Mouse (Mus musculus): ENCODE results near the gene Trim38.

Gene Trim38

DNA sequence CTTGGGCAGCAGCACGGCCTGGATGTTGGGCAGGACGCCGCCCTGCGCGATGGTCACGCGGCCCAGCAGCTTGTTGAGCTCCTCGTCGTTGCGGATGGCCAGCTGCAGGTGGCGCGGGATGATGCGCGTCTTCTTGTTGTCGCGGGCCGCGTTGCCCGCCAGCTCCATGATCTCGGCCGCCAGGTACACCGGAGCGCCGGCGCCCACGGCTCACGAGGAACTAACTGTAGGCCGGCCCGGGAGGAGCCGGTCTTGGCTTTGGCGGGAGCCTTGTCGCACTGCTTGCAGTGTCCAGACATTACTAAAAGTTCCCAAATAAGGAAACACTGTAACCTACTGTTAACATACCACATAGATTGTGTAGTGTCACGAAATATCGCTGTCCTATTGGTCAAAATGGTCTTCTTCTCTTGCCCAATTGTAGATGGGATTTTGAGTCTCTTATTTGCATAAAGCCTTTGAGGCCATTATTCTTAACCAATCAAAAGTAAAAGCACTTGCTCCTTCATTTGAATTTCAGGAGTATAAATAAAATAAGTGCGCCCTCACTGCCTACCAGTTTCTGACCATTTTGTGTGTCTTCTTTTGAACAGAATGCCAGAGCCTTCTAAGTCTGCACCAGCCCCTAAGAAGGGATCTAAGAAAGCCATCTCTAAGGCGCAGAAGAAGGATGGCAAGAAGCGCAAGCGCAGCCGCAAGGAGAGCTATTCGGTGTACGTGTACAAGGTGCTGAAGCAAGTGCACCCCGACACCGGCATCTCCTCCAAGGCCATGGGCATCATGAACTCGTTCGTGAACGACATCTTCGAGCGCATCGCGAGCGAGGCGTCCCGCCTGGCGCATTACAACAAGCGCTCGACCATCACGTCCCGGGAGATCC, 23.3 kb upstream of the Trim38 start, which contains the start of gene Hist1h2bb:
Hist1h2bb (plus strand) TSS at position 534 of the 880 bp plus-strand sequence.
- DNase-seq = peak; percentile 66 to 81

GRCm38 (mm10) chr13:23747081-23747891, 22.4 kb upstream of the Trim38 start:
- DNase-seq = no peak

DNA sequence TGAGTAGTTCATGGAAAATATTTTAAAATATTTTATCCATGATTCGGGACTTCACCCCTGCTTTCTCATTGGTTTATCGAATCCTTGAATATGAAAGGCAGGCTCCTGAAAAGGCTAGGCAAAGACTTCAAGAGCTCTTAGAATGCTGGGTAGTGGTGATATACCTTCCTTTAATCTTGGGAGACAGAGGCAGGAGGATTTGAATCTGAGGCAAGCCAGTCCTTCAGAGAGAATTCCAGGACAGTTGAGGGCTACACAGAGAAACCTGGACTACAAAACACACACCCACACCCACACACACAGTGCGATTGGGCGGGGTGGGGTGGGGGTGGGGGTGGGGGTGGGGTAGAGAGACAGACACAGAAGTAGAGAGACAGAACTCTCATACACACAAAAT, 21.8 kb upstream of the Trim38 start:
- DNase-seq = no peak

DNA sequence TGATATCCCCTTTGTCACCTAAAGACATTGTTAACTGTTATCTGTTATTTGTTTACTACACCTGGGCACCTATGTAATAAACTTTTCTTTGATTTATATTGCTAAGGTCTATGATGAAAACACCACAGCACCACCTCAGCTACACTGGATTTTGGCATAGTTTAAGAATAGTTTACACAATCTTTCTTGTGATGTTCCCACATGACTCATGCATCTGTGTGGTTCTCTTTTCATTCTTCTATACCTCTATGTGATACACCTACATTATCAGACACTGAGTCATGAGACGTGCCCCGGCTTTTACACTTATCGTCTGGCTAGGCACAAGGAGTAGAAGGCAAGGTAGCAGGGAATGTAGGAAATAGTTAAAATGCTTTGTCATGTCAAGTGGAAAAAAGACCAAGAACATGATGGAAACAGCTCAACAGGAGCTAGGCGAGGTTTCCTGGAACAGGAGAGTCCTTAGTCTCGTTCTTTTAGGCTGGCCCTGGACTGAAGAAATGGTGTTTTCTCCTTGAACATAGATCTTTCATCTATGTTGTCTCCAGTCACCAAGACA, 20.1 kb upstream of the Trim38 start:
- DNase-seq = no peak

- DNase-seq = peak; percentile 58 to 73
These were observed 18.8 kb upstream of the Trim38 start, which contains the start of gene Hist1h2ab for GRCm38 (mm10) chr13:23750839-23751477. TSS of gene Hist1h2ab (plus strand) at chr13:23751126.

DNA sequence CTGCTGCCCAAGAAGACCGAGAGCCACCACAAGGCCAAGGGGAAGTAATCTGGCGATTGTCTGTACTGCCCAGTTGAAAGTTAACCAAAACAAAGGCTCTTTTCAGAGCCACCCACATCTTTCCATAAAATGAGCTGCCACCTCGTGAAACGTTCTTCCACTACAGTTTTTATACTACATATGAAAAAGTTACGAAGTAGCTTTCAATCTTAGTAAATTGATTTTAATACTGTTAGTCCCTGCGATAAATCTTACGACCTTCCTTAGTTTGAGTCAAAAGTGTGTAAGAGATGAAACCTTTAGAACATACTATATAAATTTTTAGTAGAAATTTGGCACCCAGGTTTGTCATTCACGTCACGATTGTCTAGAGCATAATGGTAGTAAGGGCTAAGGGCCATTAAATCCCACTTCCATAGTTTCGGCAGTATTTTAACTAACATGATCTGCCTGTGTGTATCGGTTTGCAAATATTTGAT, 18.2 kb upstream of the Trim38 start:
- DNase-seq = no peak

GRCm38 (mm10) chr13:23752067-23752741, 17.5 kb upstream of the Trim38 start, which contains the start of gene Hist1h3b:
TSS of gene Hist1h3b (plus strand) at chr13:23752267.
- peak; percentile 96 for DNase-seq

GRCm38 (mm10) chr13:23752742-23753172, 17.0 kb upstream of the Trim38 start:
- no peak for DNase-seq

- no peak for DNase-seq
These were observed 16.2 kb upstream of the Trim38 start for GRCm38 (mm10) chr13:23753314-23754078.

GRCm38 (mm10) chr13:23755000-23755399, 14.7 kb upstream of the Trim38 start:
- DNase-seq = no peak

GRCm38 (mm10) chr13:23756790-23757189, 12.9 kb upstream of the Trim38 start, which contains the start of gene Hist1h4b:
TSS of gene Hist1h4b (plus strand) at chr13:23757013.
- peak; percentile 92 to 93 for DNase-seq

DNA sequence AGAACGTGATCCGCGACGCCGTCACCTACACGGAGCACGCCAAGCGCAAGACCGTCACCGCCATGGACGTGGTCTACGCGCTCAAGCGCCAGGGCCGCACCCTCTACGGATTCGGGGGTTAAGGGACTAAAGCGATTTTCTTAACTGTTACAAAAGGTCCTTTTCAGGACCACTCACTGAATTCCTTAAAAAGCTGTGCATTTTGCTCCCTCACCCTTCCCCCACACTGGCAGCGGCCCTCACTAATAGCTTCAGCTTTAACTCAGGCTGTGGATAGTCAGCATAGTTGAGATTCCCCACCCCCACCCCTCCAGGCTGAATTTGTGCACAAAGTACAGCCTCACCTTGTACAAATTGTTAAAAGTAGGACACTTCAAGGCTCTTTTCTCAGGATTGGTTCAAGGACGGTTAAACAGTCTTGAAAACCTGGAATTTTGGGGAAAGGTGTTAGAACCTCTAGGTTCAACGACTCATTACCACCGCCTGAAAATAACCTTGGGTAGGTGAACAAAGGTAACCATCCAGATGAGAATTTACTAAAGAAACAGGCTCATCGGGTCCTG, 12.4 kb upstream of the Trim38 start:
- peak in 1 of 2 experiments; percentile 56 for DNase-seq

DNA sequence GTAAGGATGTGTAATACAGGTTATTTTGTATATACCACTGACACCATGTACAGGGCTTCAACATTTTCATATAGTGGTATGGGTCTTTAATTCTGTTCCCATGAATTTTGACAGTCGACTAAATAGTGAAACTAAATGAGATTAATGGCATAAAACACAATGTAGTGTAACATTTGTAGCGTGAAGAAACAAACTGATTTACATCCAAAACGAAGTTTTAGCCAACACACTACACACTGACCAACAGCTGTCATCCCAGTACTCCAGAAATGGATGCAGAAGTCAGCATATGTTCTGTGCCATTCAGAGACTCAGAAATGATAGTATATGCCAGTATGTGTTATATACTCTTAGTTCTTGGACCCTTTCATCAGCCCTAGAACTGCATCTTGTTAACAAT, 11.8 kb upstream of the Trim38 start:
- DNase-seq = no peak

DNA sequence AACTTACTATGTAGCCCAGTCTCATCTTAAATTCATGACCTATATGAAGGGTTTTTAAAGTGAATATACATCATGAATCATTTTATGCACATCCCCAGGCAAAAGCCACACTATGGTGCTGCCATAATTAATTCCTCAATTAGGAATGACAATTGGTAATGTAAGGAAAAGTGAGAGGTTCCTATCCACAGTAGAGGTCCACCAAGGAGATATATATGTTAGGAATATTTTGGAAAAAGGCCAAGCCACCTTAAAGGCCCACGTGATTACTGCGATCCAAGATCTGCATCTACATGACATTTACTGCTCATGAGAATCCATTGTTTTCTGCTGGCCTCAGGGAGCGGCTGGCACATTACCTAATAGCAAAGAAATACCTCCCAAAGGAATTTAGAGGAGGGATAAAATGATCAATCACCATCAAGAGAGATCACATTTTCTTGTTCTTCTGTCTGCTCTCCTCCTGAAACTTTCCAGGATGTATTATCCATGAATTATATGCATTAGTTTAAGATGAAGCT, 10.4 kb upstream of the Trim38 start:
- no peak for DNase-seq

DNA sequence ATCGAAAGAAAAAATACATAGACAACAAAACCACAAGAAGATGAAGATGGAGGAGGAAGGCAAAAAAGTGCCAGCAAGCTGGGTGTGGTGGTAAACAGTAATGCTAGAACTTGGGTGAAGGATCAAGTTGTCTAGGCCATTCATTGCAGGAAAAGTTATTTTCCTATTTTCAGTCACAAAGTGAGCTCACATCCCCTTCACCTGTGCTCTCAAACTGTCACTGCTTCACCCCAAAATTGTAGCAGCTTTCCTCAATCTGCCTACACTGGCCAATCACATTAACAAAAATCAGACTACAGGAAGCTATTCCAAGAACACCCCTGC, 9.8 kb upstream of the Trim38 start:
- DNase-seq = peak in 1 of 2 experiments; percentile 50

DNA sequence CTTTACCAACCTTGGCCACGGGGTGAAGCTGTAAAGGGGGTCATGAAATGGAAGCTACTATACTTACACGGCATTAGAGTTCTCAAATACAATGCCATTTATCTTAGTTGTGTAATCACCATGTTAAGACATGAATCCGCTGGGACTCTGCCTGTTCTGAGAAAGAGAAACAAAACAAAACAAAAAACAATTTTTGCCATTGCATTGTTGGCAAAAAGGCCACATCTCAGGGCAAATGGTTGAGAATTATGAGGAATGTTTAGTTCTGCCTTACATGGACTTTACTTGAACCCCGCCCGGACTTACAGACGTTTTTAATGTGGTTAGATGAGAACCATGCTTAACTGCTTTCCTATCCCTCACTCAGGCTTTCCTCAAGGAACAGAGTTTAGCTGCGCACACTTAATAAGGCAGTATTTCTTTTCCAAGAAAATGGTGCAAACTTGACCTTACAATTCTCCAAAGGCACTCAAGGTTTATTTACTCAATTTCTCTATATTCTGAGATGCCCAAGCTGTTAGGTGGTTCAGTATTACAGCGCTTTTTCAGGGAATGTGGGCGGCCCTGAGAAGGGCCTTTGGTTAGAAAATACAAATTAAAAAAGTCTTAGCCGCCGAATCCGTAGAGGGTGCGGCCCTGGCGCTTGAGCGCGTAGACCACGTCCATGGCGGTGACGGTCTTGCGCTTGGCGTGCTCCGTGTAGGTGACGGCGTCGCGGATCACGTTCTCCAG, 9.3 kb upstream of the Trim38 start:
- peak in 1 of 2 experiments; percentile 46 for DNase-seq

DNA sequence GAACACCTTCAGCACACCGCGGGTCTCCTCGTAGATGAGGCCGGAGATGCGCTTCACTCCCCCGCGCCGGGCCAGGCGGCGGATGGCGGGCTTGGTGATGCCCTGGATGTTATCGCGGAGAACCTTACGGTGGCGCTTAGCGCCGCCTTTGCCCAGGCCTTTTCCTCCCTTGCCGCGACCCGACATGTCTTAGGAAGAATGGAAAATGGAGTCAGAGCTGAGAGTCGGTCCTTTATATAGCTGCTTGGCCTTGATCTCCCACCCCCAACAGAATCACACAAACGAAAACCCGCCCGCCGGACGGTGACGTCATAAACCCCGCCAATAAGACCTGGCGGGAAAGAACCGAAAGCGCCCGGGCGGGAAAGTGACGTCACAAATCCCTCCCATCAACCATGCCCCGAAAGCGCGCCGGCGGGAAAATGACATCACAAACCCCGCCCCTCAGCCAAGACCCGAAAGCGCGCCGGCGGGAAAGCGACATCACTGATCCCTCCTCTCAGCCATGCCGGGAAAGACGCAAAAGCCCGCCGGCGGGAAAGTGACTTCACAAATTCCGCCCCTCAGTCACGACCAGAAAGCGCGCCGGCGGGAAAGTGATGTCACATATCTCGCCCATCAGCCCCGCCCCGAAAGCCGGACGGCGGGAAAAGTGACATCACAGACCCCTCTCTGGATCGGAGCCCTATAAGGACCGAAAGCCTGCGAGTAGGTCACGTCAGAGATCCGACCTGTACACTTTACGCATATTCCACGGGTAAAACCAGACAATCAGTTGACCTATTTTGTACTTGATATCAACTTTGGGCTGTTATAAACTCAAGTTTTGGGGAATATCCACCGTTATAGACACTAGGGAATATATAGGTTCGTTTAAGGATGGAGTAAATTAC, 8.5 kb upstream of the Trim38 start, which contains the start of gene Hist1h4a:
Hist1h4a (minus strand) TSS at position 259 of the 893 bp plus-strand sequence.
- DNase-seq = peak; percentile 99

Measured in kidney, postnatal 4 days (tissue).